Mouse (Mus musculus) urinary bladder, postnatal 4 days (tissue): Measurements from ENCODE around the gene Npas1.

Experiments
- DNase-seq, 2 experiments: peaks; one replicate each; pipeline ENCODE4 v3.0.0; 2021 to 2022; ENCODE audit warnings: low spot score in 2 of 2

Npas1 gene

DNA sequence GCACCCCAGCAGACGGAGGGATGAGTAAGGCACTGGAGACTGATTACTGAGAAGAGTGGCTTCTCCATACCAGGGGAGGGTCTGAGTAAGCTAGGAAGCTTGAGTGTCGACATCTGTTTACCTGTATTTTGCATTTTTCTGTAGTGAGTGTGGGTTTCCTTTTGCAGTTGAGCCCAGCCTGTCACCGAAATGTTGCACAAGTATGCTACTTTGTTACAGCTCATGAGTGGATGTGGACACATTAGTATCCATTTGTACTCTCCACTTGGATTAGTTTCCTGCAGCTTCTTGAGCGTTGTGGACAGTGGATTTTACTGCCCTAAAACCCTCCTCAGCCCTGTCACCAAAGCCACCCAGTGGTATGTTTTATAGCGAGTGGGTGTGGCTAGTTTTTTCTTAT is 58.8 kb downstream of the Npas1 start:
- DNase-seq, result no peak

DNA sequence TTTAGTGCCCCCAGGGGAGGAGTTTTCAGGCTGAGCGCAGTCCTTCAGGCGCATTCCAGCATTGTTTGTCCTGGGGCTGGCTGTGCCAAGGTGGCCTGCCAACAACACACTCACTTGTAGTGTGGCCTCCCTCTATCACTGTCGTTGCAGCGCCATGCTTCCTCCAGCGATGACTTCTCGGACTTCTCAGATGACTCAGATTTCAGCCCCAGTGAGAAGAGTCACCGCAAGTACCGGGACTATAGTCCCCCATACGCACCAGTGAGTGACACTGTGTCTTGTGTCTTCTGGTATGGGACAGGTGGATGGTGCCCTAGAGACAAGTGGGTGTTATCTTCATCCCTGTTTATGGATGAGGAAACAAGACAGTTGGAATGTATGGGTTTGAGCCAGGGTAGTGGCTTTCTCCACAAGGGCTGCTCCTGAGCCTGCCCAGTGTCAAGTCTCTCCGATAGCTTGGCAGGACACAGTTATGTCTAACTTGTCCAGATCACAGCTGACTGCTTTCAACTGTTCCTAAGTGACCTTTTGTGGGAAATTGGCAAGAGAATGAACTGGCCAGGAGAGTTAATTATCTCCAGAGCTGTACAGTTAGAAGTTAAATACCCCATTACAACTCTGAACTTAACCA is 60.3 kb downstream of the Npas1 start:
- no peak for DNase-seq

DNA sequence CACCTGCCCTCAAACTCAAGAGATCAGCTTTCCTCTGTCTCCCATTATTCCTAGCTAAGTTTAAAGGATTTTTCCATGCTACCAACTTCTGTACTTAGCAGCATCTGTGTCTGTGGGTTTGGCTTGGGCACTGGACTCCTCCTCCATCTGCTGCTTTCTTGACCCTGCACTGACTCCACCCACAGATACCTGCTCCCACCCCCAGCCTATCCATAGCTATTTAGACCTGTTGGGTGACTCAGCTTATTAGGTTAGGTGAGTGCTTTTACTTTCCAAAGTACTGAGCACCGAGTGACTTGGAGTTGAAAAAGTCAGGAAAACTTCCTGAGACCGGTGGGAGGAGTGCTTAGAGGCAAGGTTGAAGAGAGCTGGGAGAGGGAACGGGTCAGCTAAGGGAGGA is 62.1 kb downstream of the Npas1 start:
- no peak for DNase-seq

DNA sequence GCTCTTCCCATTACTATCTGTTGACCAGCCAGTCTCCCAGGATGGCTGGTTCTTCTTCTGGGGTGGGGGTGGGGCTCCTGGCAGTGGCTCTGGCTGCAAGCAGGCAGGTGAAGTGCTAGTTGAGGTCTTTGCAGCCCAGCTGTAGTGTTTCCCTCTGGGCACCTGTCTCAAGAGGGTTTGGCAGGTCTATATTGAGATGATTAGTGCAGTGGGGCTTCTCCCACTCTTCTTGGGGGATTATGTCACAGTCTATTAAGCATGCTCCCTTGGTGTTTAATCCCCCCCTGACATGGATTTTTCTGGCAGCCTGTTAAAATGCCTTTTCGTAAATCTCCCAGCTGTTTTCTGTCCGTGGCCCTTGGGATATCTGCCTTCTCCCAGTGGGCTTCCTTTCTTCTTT is 64.6 kb downstream of the Npas1 start:
- DNase-seq, result no peak

DNA sequence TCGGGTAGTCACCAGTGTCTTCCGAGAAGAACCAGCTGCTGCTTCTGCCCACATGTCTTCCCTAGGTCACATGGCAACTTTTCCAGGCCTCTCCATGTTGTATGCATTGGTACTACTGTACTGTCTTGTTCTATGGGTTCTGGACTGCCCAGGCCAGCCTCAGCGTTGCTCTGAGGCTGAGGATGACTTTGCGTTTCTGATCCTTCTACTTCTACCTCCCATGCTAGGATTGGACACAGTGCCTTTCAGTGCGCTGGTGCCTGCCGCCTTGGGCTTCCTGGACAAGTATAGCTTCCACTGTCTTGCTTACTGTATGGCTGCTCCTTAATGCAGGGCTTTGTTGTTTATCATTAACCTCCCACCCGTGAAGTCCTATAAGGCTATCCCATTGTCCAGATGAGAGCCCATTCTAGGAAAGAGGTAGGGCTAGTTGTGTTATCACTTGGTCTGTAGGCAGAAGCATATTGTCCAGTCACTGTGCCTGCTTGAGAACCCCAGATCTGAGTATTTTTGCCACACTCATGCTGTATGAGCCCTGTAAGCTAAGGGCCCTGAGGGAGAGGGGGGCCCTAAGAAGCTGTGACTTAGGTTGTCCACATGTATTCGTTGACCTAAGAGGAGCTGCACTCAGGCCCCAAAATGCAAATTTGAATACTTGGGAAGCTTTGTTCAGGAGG is 65.2 kb downstream of the Npas1 start:
- DNase-seq, result no peak

DNA sequence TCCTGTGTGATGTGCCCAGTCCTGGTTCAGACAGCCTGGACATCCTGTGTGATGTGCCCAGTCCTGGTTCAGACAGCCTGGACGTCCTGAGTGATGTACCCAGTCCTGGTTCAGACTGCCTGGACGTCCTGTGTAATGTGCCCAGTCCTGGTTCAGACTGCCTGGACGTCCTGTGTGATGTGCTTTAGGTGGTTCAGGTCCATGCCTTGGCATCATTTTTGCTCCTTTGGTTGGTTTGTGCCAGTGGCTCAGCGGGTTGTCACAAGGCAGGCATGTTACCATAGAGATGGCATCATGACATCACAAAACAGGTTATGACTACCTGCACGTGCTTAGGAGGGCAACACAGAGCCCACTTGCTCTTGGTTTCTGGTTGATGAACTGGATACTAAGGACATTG is 66.4 kb downstream of the Npas1 start:
- DNase-seq, result no peak

DNA sequence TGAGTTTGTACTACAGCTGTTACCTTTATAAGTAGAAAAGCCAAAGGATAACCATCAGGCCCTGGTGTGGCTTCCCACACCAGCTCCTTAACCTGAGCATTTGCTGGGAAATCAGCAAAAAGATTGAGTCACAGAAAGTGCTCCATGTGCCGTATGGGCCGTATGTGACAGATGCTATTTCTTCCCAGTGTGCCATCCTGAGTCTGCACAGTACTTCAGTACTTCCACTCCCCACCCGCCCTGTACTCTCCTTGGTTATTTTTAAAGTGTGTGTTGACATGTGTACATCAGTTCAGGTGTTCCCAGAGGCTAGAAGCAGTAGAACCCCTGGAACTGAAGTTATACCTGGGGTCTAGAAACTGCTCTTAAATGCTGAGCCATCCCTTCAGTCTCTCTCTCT is 70.5 kb downstream of the Npas1 start:
- no peak for DNase-seq
